In the genomic region with DNA sequence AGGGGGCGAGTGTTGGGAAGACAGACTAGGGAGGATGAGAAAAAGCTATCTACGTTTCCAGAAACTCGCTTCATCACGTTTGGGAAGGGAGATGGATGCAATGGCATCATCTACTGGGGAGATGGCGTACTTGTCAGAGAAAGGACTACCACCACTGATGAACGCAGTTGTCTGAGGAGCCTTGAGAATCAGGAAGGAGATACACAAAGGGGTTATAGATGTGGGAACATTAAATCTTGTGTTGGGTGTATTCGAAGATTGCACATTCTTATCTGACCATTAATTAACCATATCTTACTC, we compare ENCODE assay signal across 8 mouse cellular contexts. TPM values are rescaled to one million over a fixed set of nuclear protein-coding genes. Genes with fewer than 3 reads are reported as not detected.
DNase-seq lines count a peak whose midpoint lies in the region; ATAC-seq and TF ChIP-seq lines count a peak whose summit lies in the region.

No protein-coding gene starts in this region.

- no peaks in the 10 kb centered on the region for H3K36me3 ChIP-seq in embryonic facial prominence, embryonic 11.5 days (replicated peaks; ENCODE audit: control insufficient read depth, insufficient read depth, low read depth, low read length)
- H3K36me3 ChIP-seq in intestine, embryonic 14.5 days (ENCODE audit: control insufficient read depth, insufficient read depth, low read length): 0 out of 2 replicates have a peak, but pooled peaks cover 3% of the 10 kb centered on the region
- H3K36me3 ChIP-seq in midbrain, postnatal 0 days (ENCODE audit: insufficient read depth, low read length): no peaks in the 10 kb centered on the region

- H3K4me3 ChIP-seq in lung, adult 2 months (replicated peaks; ENCODE audit: extremely low read depth, low read depth, low read length): peak overlapping the region; percentile 89
- H3K4me3 ChIP-seq in embryonic facial prominence, embryonic 11.5 days (ENCODE audit: low read depth, low read length): peak overlapping the region; percentile 55
- peak overlapping the region; percentile 58 for H3K4me3 ChIP-seq in intestine, embryonic 14.5 days (ENCODE audit: low read depth, low read length)
- peak overlapping the region; percentile 56 for H3K4me3 ChIP-seq in midbrain, postnatal 0 days (ENCODE audit: low read depth, low read length)

- no peaks in the 10 kb centered on the region for H3K9me3 ChIP-seq in embryonic facial prominence, embryonic 11.5 days (replicated peaks; ENCODE audit: control insufficient read depth, low read length)
- H3K9me3 ChIP-seq in intestine, embryonic 14.5 days (ENCODE audit: control insufficient read depth, low read length): no peaks in the 10 kb centered on the region
- H3K9me3 ChIP-seq in midbrain, postnatal 0 days (ENCODE audit: low read length): no peaks in the 10 kb centered on the region

- no peak for TF ChIP-seq CTCF in lung, adult 2 months (IDR thresholded peaks at IDR 0.05; ENCODE audit: insufficient read depth, low read length)
- TF ChIP-seq CTCF in midbrain, postnatal 0 days (IDR thresholded peaks at IDR 0.05): peak; percentile 50

- H3K27me3 ChIP-seq in embryonic facial prominence, embryonic 11.5 days (ENCODE audit: control insufficient read depth, insufficient read depth, low read length): no peaks in the 10 kb centered on the region
- 0 out of 2 replicates have a peak, but pooled peaks cover 2% of the 10 kb centered on the region for H3K27me3 ChIP-seq in intestine, embryonic 14.5 days (replicated peaks; ENCODE audit: control insufficient read depth, insufficient read depth, low read length)
- H3K27me3 ChIP-seq in midbrain, postnatal 0 days (ENCODE audit: insufficient read depth, low read length): no peaks in the 10 kb centered on the region; the same call in 1 of the 2 replicates

- H3K4me2 ChIP-seq in embryonic facial prominence, embryonic 11.5 days (ENCODE audit: low read depth, low read length): peak overlapping the region; percentile 34
- H3K4me2 ChIP-seq in intestine, embryonic 14.5 days (ENCODE audit: low read length): peak overlapping the region; percentile 55
- H3K4me2 ChIP-seq in midbrain, postnatal 0 days (ENCODE audit: low read depth, low read length, poor library complexity, severe bottlenecking): peak overlapping the region; percentile 46

- H3K4me1 ChIP-seq in lung, adult 2 months (ENCODE audit: control insufficient read depth, insufficient read depth, low read length): no peaks in the 10 kb centered on the region
- no peaks in the 10 kb centered on the region for H3K4me1 ChIP-seq in embryonic facial prominence, embryonic 11.5 days (ENCODE audit: control insufficient read depth, insufficient read depth, low read length)
- no peaks in the 10 kb centered on the region for H3K4me1 ChIP-seq in intestine, embryonic 14.5 days (replicated peaks; ENCODE audit: control insufficient read depth, insufficient read depth, low read length)
- H3K4me1 ChIP-seq in midbrain, postnatal 0 days (ENCODE audit: insufficient read depth, low read length): no peaks in the 10 kb centered on the region

- no peak for DNase-seq in lung, adult 2 months
- no peak for DNase-seq in lung, postnatal 10 days
- no peak for DNase-seq in embryonic facial prominence, embryonic 11.5 days (ENCODE audit: low spot score)
- DNase-seq in intestine, embryonic 14.5 days (ENCODE audit: low spot score): no peak
- DNase-seq in midbrain, postnatal 0 days (ENCODE audit: low spot score): peak; percentile 39
- no peak for DNase-seq in layer of hippocampus, postnatal 14 days (ENCODE audit: low spot score in 2 of 2)
- DNase-seq in cerebellum, postnatal 14 days: no peak
- no peak for DNase-seq in spleen, adult 18-20 months

- peak overlapping the region; percentile 56 for H3K9ac ChIP-seq in embryonic facial prominence, embryonic 11.5 days (replicated peaks; ENCODE audit: low read length)
- H3K9ac ChIP-seq in intestine, embryonic 14.5 days (ENCODE audit: low read length): peak overlapping the region; percentile 55
- peak overlapping the region; percentile 81 for H3K9ac ChIP-seq in midbrain, postnatal 0 days (replicated peaks; ENCODE audit: low read length, poor library complexity, severe bottlenecking)

- ATAC-seq in embryonic facial prominence, embryonic 11.5 days (replicated peaks; ENCODE audit: insufficient number of reproducible peaks, low FRiP score, low TSS enrichment, low read depth): no peak
- ATAC-seq in intestine, embryonic 14.5 days (replicated peaks; ENCODE audit: low FRiP score, low TSS enrichment, low read depth): no peak
- ATAC-seq in midbrain, postnatal 0 days (ENCODE audit: low FRiP score): peak; percentile 66

- no peak for TF ChIP-seq POLR2A in lung, adult 2 months (IDR thresholded peaks at IDR 0.05; ENCODE audit: borderline replicate concordance, extremely low read depth, low read depth, low read length)

- no peak overlapping the region for H3K27ac ChIP-seq in embryonic facial prominence, embryonic 11.5 days (replicated peaks; ENCODE audit: low read depth, low read length)
- H3K27ac ChIP-seq in intestine, embryonic 14.5 days (ENCODE audit: low read depth): no peak overlapping the region
- peak overlapping the region; percentile 88 for H3K27ac ChIP-seq in midbrain, postnatal 0 days (ENCODE audit: low read depth, low read length)

- 24% methylated on average over 7 of the region's 7 CpGs for WGBS in lung, adult 2 months
- 23% methylated on average over 7 of the region's 7 CpGs for WGBS in embryonic facial prominence, embryonic 11.5 days
- 14% methylated on average over 7 of the region's 7 CpGs for WGBS in intestine, embryonic 14.5 days
- WGBS in midbrain, postnatal 0 days: 26% methylated on average over 7 of the region's 7 CpGs

RNA-seq across cellular contexts. Expression of gene Armcx5, which starts 0.5 kb away (rescaled TPM):
- 0.89 and 2.4 TPM in 2 replicates for polyA plus RNA-seq in lung, adult 2 months (2012; rRNA removed)
- polyA plus RNA-seq in embryonic facial prominence, embryonic 11.5 days (2014; fragmentation: Nextera tagmentation; extraction: Ambion mirVana): 11.3 and 11.6 TPM in 2 replicates
- polyA plus RNA-seq in intestine, embryonic 14.5 days (2014; fragmentation: Nextera tagmentation; extraction: Ambion mirVana): 8.3 TPM in 2 replicates
- 13.1 and 22.9 TPM in 2 replicates for total RNA-seq in midbrain, postnatal 0 days (2014; rRNA removed)
- polyA plus RNA-seq in midbrain, postnatal 0 days (2015; fragmentation: Nextera tagmentation; extraction: Ambion mirVana): 23.8 and 31.7 TPM in 2 replicates
- 10 to 100 TPM; 27.0 to 31.8 TPM for total RNA-seq in layer of hippocampus, postnatal 14 days (2021)

RNA-seq across cellular contexts. Expression of gene Gprasp1, which starts 0.5 kb away (rescaled TPM):
- polyA plus RNA-seq in lung, adult 2 months (2012; rRNA removed): 13.3 TPM in 2 replicates
- 64.6 and 64.7 TPM in 2 replicates for polyA plus RNA-seq in embryonic facial prominence, embryonic 11.5 days (2014; fragmentation: Nextera tagmentation; extraction: Ambion mirVana)
- 38.6 and 45.8 TPM in 2 replicates for polyA plus RNA-seq in intestine, embryonic 14.5 days (2014; fragmentation: Nextera tagmentation; extraction: Ambion mirVana)
- 378 and 474 TPM in 2 replicates for total RNA-seq in midbrain, postnatal 0 days (2014; rRNA removed)
- 288 and 301 TPM in 2 replicates for polyA plus RNA-seq in midbrain, postnatal 0 days (2015; fragmentation: Nextera tagmentation; extraction: Ambion mirVana)
- total RNA-seq in layer of hippocampus, postnatal 14 days (2021): 100 to 1,000 TPM; 273 to 296 TPM

RNA-seq across cellular contexts. Expression of gene Tmsb15a, which starts 17.9 kb away (rescaled TPM):
- not detected in 2 replicates for polyA plus RNA-seq in lung, adult 2 months (2012; rRNA removed)
- not detected in 2 replicates for polyA plus RNA-seq in embryonic facial prominence, embryonic 11.5 days (2014; fragmentation: Nextera tagmentation; extraction: Ambion mirVana)
- 0.55 TPM in 1 of 2 replicates, not detected in the other for polyA plus RNA-seq in intestine, embryonic 14.5 days (2014; fragmentation: Nextera tagmentation; extraction: Ambion mirVana)
- not detected in 2 replicates for total RNA-seq in midbrain, postnatal 0 days (2014; rRNA removed)
- polyA plus RNA-seq in midbrain, postnatal 0 days (2015; fragmentation: Nextera tagmentation; extraction: Ambion mirVana): not detected in 2 replicates
- total RNA-seq in layer of hippocampus, postnatal 14 days (2021): not detected

RNA-seq across cellular contexts. Expression of gene Tcp11x2, which starts 49.4 kb away (rescaled TPM):
- polyA plus RNA-seq in lung, adult 2 months (2012; rRNA removed): not detected in 2 replicates
- polyA plus RNA-seq in embryonic facial prominence, embryonic 11.5 days (2014; fragmentation: Nextera tagmentation; extraction: Ambion mirVana): not detected in 2 replicates
- polyA plus RNA-seq in intestine, embryonic 14.5 days (2014; fragmentation: Nextera tagmentation; extraction: Ambion mirVana): not detected in 2 replicates
- total RNA-seq in midbrain, postnatal 0 days (2014; rRNA removed): not detected in 2 replicates
- polyA plus RNA-seq in midbrain, postnatal 0 days (2015; fragmentation: Nextera tagmentation; extraction: Ambion mirVana): 0.09 TPM in 1 of 2 replicates, not detected in the other
- not detected for total RNA-seq in layer of hippocampus, postnatal 14 days (2021)

RNA-seq across cellular contexts. Expression of gene Bhlhb9, which starts 54.4 kb away (rescaled TPM):
- polyA plus RNA-seq in lung, adult 2 months (2012; rRNA removed): 2.6 TPM in 2 replicates
- 72.9 and 79.5 TPM in 2 replicates for polyA plus RNA-seq in embryonic facial prominence, embryonic 11.5 days (2014; fragmentation: Nextera tagmentation; extraction: Ambion mirVana)
- 41.4 and 45.5 TPM in 2 replicates for polyA plus RNA-seq in intestine, embryonic 14.5 days (2014; fragmentation: Nextera tagmentation; extraction: Ambion mirVana)
- 69.9 and 80.2 TPM in 2 replicates for total RNA-seq in midbrain, postnatal 0 days (2014; rRNA removed)
- 106 and 109 TPM in 2 replicates for polyA plus RNA-seq in midbrain, postnatal 0 days (2015; fragmentation: Nextera tagmentation; extraction: Ambion mirVana)
- total RNA-seq in layer of hippocampus, postnatal 14 days (2021): 10 to 100 TPM; 63.2 to 69.1 TPM
